Mouse (Mus musculus): ENCODE data around the gene Aars2. TPM values are rescaled to one million over a fixed set of nuclear protein-coding genes. Genes with fewer than 3 reads are reported as not detected.

Aars2 gene
- 7.2 and 7.8 TPM in 2 replicates for polyA plus RNA-seq (2015; fragmentation: Nextera tagmentation; extraction: Ambion mirVana)

DNA sequence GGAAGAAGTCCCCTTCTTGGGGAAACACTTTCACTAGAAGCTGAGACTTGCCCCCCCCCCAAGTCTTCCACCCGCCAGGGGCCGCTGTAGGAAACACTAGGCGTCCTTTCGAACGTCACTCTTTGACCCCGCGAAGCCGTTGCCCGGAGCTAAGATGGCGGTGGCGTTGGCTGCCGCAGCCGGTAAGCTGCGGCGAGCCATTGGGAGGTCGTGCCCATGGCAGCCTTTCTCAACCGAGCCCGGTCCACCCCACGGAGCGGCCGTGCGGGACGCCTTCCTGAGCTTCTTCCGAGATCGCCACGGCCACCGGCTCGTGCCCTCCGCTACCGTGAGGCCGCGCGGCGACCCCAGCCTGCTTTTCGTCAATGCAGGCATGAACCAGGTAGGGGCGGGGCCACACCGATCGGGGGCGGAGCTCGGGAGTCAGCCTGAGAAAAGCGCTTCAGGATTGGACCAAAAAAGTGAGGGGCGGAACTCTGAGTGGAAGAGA, at the start of gene Aars2:
Aars2 (plus strand) TSS at position 142 of the 490 bp plus-strand sequence.

DNA sequence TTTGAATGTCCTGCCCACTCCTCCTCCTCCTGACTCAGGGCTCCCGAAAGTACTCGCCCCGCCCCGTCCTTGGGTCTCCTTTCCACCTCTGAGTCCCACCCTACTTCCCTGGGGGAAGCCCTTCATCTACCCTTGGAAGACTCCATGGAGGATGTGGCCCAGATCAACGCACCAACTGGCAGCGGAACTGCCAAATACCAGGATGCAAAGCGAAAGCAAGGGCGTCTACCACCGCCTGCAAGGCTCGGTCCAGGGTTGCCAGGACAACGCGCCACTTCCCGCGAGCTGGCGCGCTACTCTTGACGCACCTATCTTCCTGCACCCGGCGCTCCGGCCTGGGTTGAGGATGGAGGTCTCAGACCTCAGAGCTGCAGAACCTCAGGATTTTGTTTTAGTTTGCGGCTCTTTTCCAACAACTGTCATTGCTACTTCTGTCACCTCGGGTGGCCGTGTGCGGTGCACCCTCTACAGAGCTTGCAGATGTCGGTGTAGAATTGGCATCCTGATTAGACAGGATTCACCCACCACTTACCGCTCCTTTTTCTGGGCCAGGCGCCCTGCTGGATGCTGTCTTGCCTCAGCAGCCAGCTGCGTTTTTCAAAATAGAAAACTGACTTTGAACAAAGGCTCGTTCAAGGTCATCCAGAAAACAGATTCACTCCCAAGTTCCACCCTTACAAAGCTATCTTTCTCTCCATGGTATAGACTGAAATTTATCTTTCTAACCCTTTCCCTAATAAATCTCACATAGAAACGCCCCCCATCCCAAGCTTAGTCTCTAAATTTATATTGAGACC, 31.8 kb upstream of the Aars2 start, which contains the start of gene Spats1:
Spats1 (minus strand) TSS at position 747 of the 797 bp plus-strand sequence.

GRCm38 (mm10) chr17:45523263-45523662, 16.6 kb downstream of the Aars2 start, which contains the start of gene Tcte1:
Tcte1 (plus strand) TSS chr17:45523434.

DNA sequence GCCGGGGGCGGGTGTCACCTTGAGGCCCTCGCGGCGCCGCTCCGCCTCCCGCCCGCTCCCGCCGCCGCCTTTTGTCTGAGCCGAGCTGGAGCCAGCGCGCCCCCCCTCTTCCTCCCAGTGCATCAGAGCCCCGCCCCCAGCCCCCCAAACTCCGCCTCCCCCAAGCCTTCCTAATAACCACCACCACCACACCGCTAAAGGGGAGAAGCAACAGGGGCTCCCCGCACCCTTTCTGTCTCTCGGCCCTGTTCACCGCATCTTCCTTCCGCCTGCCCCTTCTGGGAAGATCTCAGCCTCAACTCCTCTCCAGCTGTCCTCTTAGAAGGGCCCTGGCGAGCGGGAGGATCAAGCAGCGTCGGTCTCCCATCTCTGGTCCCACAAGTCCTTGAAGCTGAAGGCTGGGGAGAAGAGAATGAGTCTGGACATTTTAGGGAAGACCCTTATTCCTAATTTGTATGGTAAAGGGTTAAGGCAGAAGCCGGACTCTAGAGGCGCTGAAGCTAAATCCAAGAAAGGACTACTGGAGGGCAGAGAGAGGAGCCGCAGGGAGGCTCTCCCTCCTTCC, 43.1 kb downstream of the Aars2 start, which contains the start of gene Tmem151b:
Tmem151b (minus strand) TSS at position 61 of the 565 bp plus-strand sequence.

DNA sequence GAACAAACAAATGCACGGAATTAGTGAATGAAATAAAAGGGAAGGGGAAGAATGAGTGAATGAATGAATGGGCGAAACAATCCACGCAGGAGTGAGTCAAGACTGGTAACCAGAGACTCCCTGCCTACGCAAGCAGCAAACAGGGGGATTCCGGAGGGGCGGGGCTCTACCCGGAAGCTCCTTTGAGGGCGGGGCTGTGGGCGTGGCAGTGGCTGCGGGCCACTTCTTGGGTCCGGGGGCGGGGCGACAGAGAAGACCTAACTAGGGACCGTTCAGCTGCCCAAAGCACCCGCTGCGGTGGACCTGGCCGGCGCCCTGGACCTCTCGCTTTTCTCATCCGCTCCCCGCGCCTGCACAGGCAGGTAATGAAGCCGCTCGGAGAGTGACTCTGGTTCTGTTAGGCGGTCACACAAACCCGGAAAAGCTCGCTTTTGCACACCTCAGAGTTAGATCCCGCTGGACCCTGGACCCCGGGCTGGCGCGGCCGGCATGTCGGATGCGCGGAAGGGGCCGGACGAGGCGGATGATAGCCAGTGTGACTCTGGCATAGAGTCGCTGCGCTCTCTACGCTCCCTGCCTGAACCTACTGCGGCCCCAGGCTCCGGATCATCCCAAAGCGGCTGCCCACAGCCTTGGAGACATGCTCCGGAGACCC, 48.9 kb downstream of the Aars2 start, which contains the start of gene Nfkbie:
Nfkbie (plus strand) TSS at position 252 of the 655 bp plus-strand sequence.

GRCm38 (mm10) chr17:45563655-45564530, 57.3 kb downstream of the Aars2 start, which contains the start of gene Slc35b2:
Slc35b2 (plus strand) TSS chr17:45563874.

Other genes starting within 250 kb of the Aars2 start
- gene Cdc5l, start 73.1 kb upstream of the Aars2 start, polyA plus RNA-seq (2015; fragmentation: Nextera tagmentation; extraction: Ambion mirVana): 30.5 and 31.3 TPM in 2 replicates
- 0.27 TPM in 1 of 2 replicates, not detected in the other for gene Spats1, start 31.4 kb upstream of the Aars2 start, polyA plus RNA-seq (2015; fragmentation: Nextera tagmentation; extraction: Ambion mirVana)
- gene Tcte1, start 16.6 kb downstream of the Aars2 start, polyA plus RNA-seq (2015; fragmentation: Nextera tagmentation; extraction: Ambion mirVana): not detected in 2 replicates
- 0.05 and 0.06 TPM in 2 replicates for gene Tmem151b, start 42.8 kb downstream of the Aars2 start, polyA plus RNA-seq (2015; fragmentation: Nextera tagmentation; extraction: Ambion mirVana)
- gene Nfkbie, start 48.9 kb downstream of the Aars2 start, polyA plus RNA-seq (2015; fragmentation: Nextera tagmentation; extraction: Ambion mirVana): 2.5 and 2.8 TPM in 2 replicates
- 66.6 and 73.4 TPM in 2 replicates for gene Slc35b2, start 57.0 kb downstream of the Aars2 start, polyA plus RNA-seq (2015; fragmentation: Nextera tagmentation; extraction: Ambion mirVana)
- gene Hsp90ab1, start 66.4 kb downstream of the Aars2 start, polyA plus RNA-seq (2015; fragmentation: Nextera tagmentation; extraction: Ambion mirVana): 712 and 744 TPM in 2 replicates
- 133 and 148 TPM in 2 replicates for gene Slc29a1, start 92.8 kb downstream of the Aars2 start, polyA plus RNA-seq (2015; fragmentation: Nextera tagmentation; extraction: Ambion mirVana)
- 75.3 and 79.2 TPM in 2 replicates for gene Mymx, start 95.3 kb downstream of the Aars2 start, polyA plus RNA-seq (2015; fragmentation: Nextera tagmentation; extraction: Ambion mirVana)
- 0.06 TPM in 1 of 2 replicates, not detected in the other for gene Capn11, start 152.5 kb downstream of the Aars2 start, polyA plus RNA-seq (2015; fragmentation: Nextera tagmentation; extraction: Ambion mirVana)
- gene Mrpl14, start 179.5 kb downstream of the Aars2 start, polyA plus RNA-seq (2015; fragmentation: Nextera tagmentation; extraction: Ambion mirVana): 128 and 135 TPM in 2 replicates
- 19.8 and 21.0 TPM in 2 replicates for gene Tmem63b, start 180.1 kb downstream of the Aars2 start, polyA plus RNA-seq (2015; fragmentation: Nextera tagmentation; extraction: Ambion mirVana)
- gene 1600014C23Rik, start 227.0 kb downstream of the Aars2 start, polyA plus RNA-seq (2015; fragmentation: Nextera tagmentation; extraction: Ambion mirVana): not detected in 2 replicates